In the genomic region with DNA sequence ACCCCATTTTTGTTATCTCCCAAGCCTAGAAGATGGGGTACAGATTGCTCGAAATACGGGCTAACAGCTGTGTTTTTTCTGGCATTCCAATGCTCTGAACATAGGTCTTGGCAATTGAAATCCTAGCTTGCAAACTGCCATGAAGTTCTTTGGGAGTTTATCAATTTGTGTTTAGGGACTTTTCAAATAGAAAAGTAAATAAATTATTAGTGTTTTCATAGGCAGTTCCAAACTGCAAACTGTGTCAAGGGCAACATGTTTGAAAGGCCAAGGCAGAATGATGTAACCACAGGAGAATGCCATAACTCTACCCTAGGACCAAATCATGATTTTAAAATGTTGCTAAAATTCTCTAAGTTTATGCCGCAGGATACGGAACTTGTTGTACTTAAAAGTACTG, we compare ENCODE assay signal across 32 mouse cellular contexts. TPM values are rescaled to one million over a fixed set of nuclear protein-coding genes. Genes with fewer than 3 reads are reported as not detected.
A peak's percentile ranks its signal among the peaks of the same experiment; 100 is the strongest.
DNase-seq lines count a peak whose midpoint lies in the region; ATAC-seq and TF ChIP-seq lines count a peak whose summit lies in the region.
"Had no signal": no experiment of that assay in that cellular context is flagged by ENCODE, and none has a peak within 500 bp of the region (broad histone marks: within the 10 kb centered on the region; RNA-seq: fewer than 3 reads in every experiment).

No protein-coding gene starts in this region.

- H3K4me3 ChIP-seq in kidney, postnatal 0 days (replicated peaks; ENCODE audit: low read depth, low read length), result no peak overlapping the region
- H3K4me3 ChIP-seq in kidney, embryonic 16.5 days (ENCODE audit: low read length), result no peak overlapping the region
- no peak overlapping the region for H3K4me3 ChIP-seq in stomach, embryonic 15.5 days (replicated peaks)
- no peak overlapping the region for H3K4me3 ChIP-seq in stomach, postnatal 0 days (ENCODE audit: low read depth, low read length)
- H3K4me3 ChIP-seq: embryonic facial prominence, embryonic 13.5 days; erythroblast, embryonic 14.5 days; forebrain, embryonic 12.5 days; gastrocnemius, adult 2 months; heart, embryonic 15.5 days; hindbrain, embryonic 15.5 days; liver, embryonic 12.5 days had no signal

- H3K4me1 ChIP-seq in kidney, postnatal 0 days (replicated peaks; ENCODE audit: insufficient read depth, low read length), result 0 out of 2 replicates have a peak, but pooled peaks cover 5% of the 10 kb centered on the region
- peaks cover 9% of the 10 kb centered on the region for H3K4me1 ChIP-seq in kidney, embryonic 16.5 days (ENCODE audit: insufficient read depth, low read length)
- H3K4me1 ChIP-seq in stomach, embryonic 15.5 days, result no peaks in the 10 kb centered on the region
- H3K4me1 ChIP-seq in stomach, postnatal 0 days (replicated peaks; ENCODE audit: control insufficient read depth, insufficient read depth), result no peaks in the 10 kb centered on the region
- H3K4me1 ChIP-seq: liver, embryonic 12.5 days had no signal

- TF ChIP-seq CTCF in kidney, postnatal 0 days (IDR thresholded peaks at IDR 0.05; ENCODE audit: low read depth), result no peak
- TF ChIP-seq CTCF in stomach, postnatal 0 days (IDR thresholded peaks at IDR 0.05; ENCODE audit: low read depth), result no peak

- no peaks in the 10 kb centered on the region for H3K36me3 ChIP-seq in kidney, postnatal 0 days (ENCODE audit: insufficient read depth, low read length)
- no peaks in the 10 kb centered on the region for H3K36me3 ChIP-seq in kidney, embryonic 16.5 days (ENCODE audit: insufficient read depth, low read length)
- no peaks in the 10 kb centered on the region for H3K36me3 ChIP-seq in stomach, embryonic 15.5 days
- no peaks in the 10 kb centered on the region for H3K36me3 ChIP-seq in stomach, postnatal 0 days (ENCODE audit: control insufficient read depth, insufficient read depth, low read length)
- H3K36me3 ChIP-seq: embryonic facial prominence, embryonic 13.5 days; forebrain, embryonic 12.5 days; heart, embryonic 15.5 days; hindbrain, embryonic 15.5 days; liver, embryonic 12.5 days had no signal

- no peak overlapping the region for H3K27ac ChIP-seq in kidney, postnatal 0 days
- H3K27ac ChIP-seq in kidney, embryonic 16.5 days (ENCODE audit: low read length), result no peak overlapping the region; the same call in 1 of the 2 replicates
- peak overlapping the region; percentile 14; the same call in 1 of the 2 replicates for H3K27ac ChIP-seq in stomach, embryonic 15.5 days
- no peak overlapping the region for H3K27ac ChIP-seq in stomach, postnatal 0 days (replicated peaks)
- H3K27ac ChIP-seq: embryonic facial prominence, embryonic 13.5 days; forebrain, embryonic 12.5 days; gastrocnemius, adult 2 months; heart, embryonic 15.5 days; hindbrain, embryonic 15.5 days; liver, embryonic 12.5 days; macrophage had no signal

- no peak overlapping the region for H3K4me2 ChIP-seq in kidney, postnatal 0 days (ENCODE audit: low read length)
- H3K4me2 ChIP-seq in kidney, embryonic 16.5 days (replicated peaks; ENCODE audit: low read depth, low read length), result no peak overlapping the region
- H3K4me2 ChIP-seq in stomach, embryonic 15.5 days, result no peak overlapping the region
- H3K4me2 ChIP-seq in stomach, postnatal 0 days (replicated peaks; ENCODE audit: low read depth), result no peak overlapping the region
- H3K4me2 ChIP-seq: embryonic facial prominence, embryonic 13.5 days; forebrain, embryonic 12.5 days; heart, embryonic 15.5 days; hindbrain, embryonic 15.5 days; liver, embryonic 12.5 days; lung, embryonic 14.5 days had no signal

- no peak for TF ChIP-seq EP300 in stomach, postnatal 0 days (optimal IDR thresholded peaks at IDR 0.05)

- DNase-seq in adrenal gland, adult 8-10 months, result peak; percentile 35
- no peak for DNase-seq in adrenal gland, adult 18-20 months (ENCODE audit: low spot score in 2 of 2)
- DNase-seq in kidney, postnatal 0 days (ENCODE audit: low spot score), result peak; percentile 81
- no peak for DNase-seq in stomach, postnatal 0 days (ENCODE audit: low spot score)
- no peak for DNase-seq in yolk sac, embryonic 10.5 days (ENCODE audit: low spot score)
- DNase-seq: cerebellum, adult 8-10 months; cerebellum, postnatal 36 days; embryo, embryonic 11 days; gastrocnemius, adult 2 months; kidney, adult 9 months; lung, embryonic 14.5 days; thymus, adult 2 months; thymus, postnatal 4 days had no signal

- no peaks in the 10 kb centered on the region for H3K27me3 ChIP-seq in kidney, postnatal 0 days (ENCODE audit: insufficient read depth, low read length)
- no peaks in the 10 kb centered on the region for H3K27me3 ChIP-seq in kidney, embryonic 16.5 days (ENCODE audit: insufficient read depth, low read length)
- no peaks in the 10 kb centered on the region for H3K27me3 ChIP-seq in stomach, embryonic 15.5 days (replicated peaks)
- no peaks in the 10 kb centered on the region for H3K27me3 ChIP-seq in stomach, postnatal 0 days (ENCODE audit: control insufficient read depth, insufficient read depth, low read length)
- H3K27me3 ChIP-seq: embryonic facial prominence, embryonic 13.5 days; forebrain, embryonic 12.5 days; heart, embryonic 15.5 days; hindbrain, embryonic 15.5 days; liver, embryonic 12.5 days had no signal

- 54% methylated on average over 4 of the region's 4 CpGs for WGBS in kidney, postnatal 0 days
- 56% methylated on average over 4 of the region's 4 CpGs for WGBS in kidney, embryonic 16.5 days
- 53% methylated on average over 4 of the region's 4 CpGs for WGBS in stomach, embryonic 15.5 days
- 56% methylated on average over 4 of the region's 4 CpGs for WGBS in stomach, postnatal 0 days

- H3K9ac ChIP-seq in kidney, postnatal 0 days (ENCODE audit: low read depth, low read length), result no peak overlapping the region
- no peak overlapping the region for H3K9ac ChIP-seq in kidney, embryonic 16.5 days (replicated peaks; ENCODE audit: low read length)
- no peak overlapping the region for H3K9ac ChIP-seq in stomach, embryonic 15.5 days
- no peak overlapping the region for H3K9ac ChIP-seq in stomach, postnatal 0 days (ENCODE audit: low read length)
- H3K9ac ChIP-seq: embryonic facial prominence, embryonic 13.5 days; forebrain, embryonic 12.5 days; heart, embryonic 15.5 days; hindbrain, embryonic 15.5 days; liver, embryonic 12.5 days; lung, embryonic 14.5 days had no signal

- H3K9me3 ChIP-seq in kidney, postnatal 0 days (replicated peaks; ENCODE audit: low read length), result no peaks in the 10 kb centered on the region
- H3K9me3 ChIP-seq in kidney, embryonic 16.5 days (ENCODE audit: low read length), result no peaks in the 10 kb centered on the region
- H3K9me3 ChIP-seq in stomach, embryonic 15.5 days, result no peaks in the 10 kb centered on the region
- H3K9me3 ChIP-seq in stomach, postnatal 0 days (ENCODE audit: control insufficient read depth, low read length), result no peaks in the 10 kb centered on the region
- H3K9me3 ChIP-seq: embryonic facial prominence, embryonic 13.5 days; forebrain, embryonic 12.5 days; heart, embryonic 15.5 days; hindbrain, embryonic 15.5 days; liver, embryonic 12.5 days had no signal

- no peak for ATAC-seq in kidney, postnatal 0 days (replicated peaks; ENCODE audit: low FRiP score, low read depth)
- no peak for ATAC-seq in kidney, embryonic 16.5 days (ENCODE audit: low FRiP score, low TSS enrichment)
- ATAC-seq in stomach, embryonic 15.5 days (ENCODE audit: insufficient read depth, low FRiP score, low read depth), result no peak
- no peak for ATAC-seq in stomach, postnatal 0 days (ENCODE audit: low FRiP score, low TSS enrichment)
- ATAC-seq: CD4-positive, CD25-positive, alpha-beta regulatory T cell, adult 4 months; liver, embryonic 12.5 days had no signal

RNA-seq across cellular contexts. Expression of gene Lmntd1, which starts 6.4 kb away (rescaled TPM):
- under 1 TPM; 0.26 to 0.89 (median 0.65) TPM for total RNA-seq in adrenal gland, adult 8-10 months (2022)
- total RNA-seq in adrenal gland, adult 18-20 months (2021), result under 1 TPM; 0.51 to 0.66 TPM
- 2.6 and 3.0 TPM in 2 replicates for polyA plus RNA-seq in kidney, postnatal 0 days (2015; fragmentation: Nextera tagmentation; extraction: Ambion mirVana)
- 1.6 and 1.8 TPM in 2 replicates for polyA plus RNA-seq in kidney, embryonic 16.5 days (2015; fragmentation: Nextera tagmentation; extraction: Ambion mirVana)
- 0.97 and 1.3 TPM in 2 replicates for polyA plus RNA-seq in stomach, embryonic 15.5 days (2015; fragmentation: Nextera tagmentation; extraction: Ambion mirVana)
- 0.16 and 0.18 TPM in 2 replicates for polyA plus RNA-seq in stomach, postnatal 0 days (2015; fragmentation: Nextera tagmentation; extraction: Ambion mirVana)
- total RNA-seq: hematopoietic stem cell, adult 5-6 weeks had no signal
- polyA plus RNA-seq: CD4-positive, CD25-positive, alpha-beta regulatory T cell, adult 4 months; erythroblast, embryonic 14.5 days; liver, embryonic 12.5 days; macrophage had no signal

RNA-seq across cellular contexts. Expression of gene Tuba3b, which starts 7.8 kb away (rescaled TPM):
- under 1 TPM in 1 of 4 experiments, not detected in 3; 0.26 TPM for total RNA-seq in adrenal gland, adult 8-10 months (2022)
- not detected for total RNA-seq in adrenal gland, adult 18-20 months (2021)
- not detected in 2 replicates for polyA plus RNA-seq in kidney, postnatal 0 days (2015; fragmentation: Nextera tagmentation; extraction: Ambion mirVana)
- 0.31 TPM in 1 of 2 replicates, not detected in the other for polyA plus RNA-seq in kidney, embryonic 16.5 days (2015; fragmentation: Nextera tagmentation; extraction: Ambion mirVana)
- polyA plus RNA-seq in stomach, embryonic 15.5 days (2015; fragmentation: Nextera tagmentation; extraction: Ambion mirVana), result not detected in 2 replicates
- polyA plus RNA-seq in stomach, postnatal 0 days (2015; fragmentation: Nextera tagmentation; extraction: Ambion mirVana), result not detected in 2 replicates
- total RNA-seq: gastrocnemius, adult 2 months; gastrocnemius, postnatal 4 days; hematopoietic stem cell, adult 5-6 weeks; layer of hippocampus, adult 18-20 months; layer of hippocampus, postnatal 14 days; left cerebral cortex, adult 8-10 months had no signal
- polyA plus RNA-seq: CD4-positive, CD25-positive, alpha-beta regulatory T cell, adult 4 months; embryonic facial prominence, embryonic 13.5 days; erythroblast, embryonic 14.5 days; forebrain, embryonic 12.5 days; hindbrain, embryonic 15.5 days; intestine, embryonic 14.5 days; limb, embryonic 11.5 days; liver, embryonic 12.5 days; lung, embryonic 14.5 days; macrophage; neural tube, embryonic 14.5 days; stomach, embryonic 16.5 days had no signal

Comparison
In these comparisons a context has a peak if more than half of its experiments do, and no peak if none do; other contexts are left out.
1. DNase-seq: peak in adrenal gland, adult 8-10 months (single experiment) and kidney, postnatal 0 days (single experiment); none in adrenal gland, adult 18-20 months (0 of 2), stomach, postnatal 0 days (single experiment) and yolk sac, embryonic 10.5 days (single experiment).